Comparison of ENCODE assay signal across 13 mouse cellular contexts in the genomic region with DNA sequence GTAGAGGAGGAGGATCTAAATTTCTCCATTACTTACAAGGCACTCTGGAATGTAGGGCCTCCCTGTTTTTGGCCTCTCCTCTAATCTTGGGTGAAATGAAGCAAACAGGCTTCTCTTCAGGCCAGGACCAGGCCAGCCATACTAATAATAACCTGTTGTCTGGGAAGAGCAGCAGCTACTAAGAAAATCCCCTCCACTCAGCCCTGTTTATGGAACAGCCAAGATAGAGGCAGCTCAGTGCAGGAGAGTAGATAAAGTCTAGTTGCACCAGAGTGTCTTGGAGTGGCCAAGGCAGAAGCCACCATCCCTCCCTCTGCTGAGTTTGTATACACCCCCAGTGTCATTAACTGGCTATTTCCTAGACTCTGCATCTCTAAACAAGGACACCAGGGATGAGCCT.
DNase-seq lines count a peak whose midpoint lies in the region; ATAC-seq and TF ChIP-seq lines count a peak whose summit lies in the region.
"Had no signal": no experiment of that assay in that cellular context is flagged by ENCODE, and none has a peak within 500 bp of the region (broad histone marks: within the 10 kb centered on the region; RNA-seq: fewer than 3 reads in every experiment).

No protein-coding gene starts in this region.

- no peak for ATAC-seq in forebrain, embryonic 15.5 days (replicated peaks)
- peak; percentile 8; the same call in 1 of the 2 replicates for ATAC-seq in heart, embryonic 16.5 days (replicated peaks; ENCODE audit: extremely low read depth, insufficient read depth, low FRiP score)
- ATAC-seq in lung, postnatal 0 days: no peak
- ATAC-seq in megakaryocyte-erythroid progenitor cell, adult 5-6 weeks (replicated peaks; ENCODE audit: low FRiP score, low TSS enrichment, poor library complexity, severe bottlenecking): peak; percentile 62
- ATAC-seq: intestine, embryonic 15.5 days had no signal

- no peak for DNase-seq in forebrain, embryonic 10.5 days (ENCODE audit: extremely low spot score, low spot score)
- no peak for DNase-seq in heart, postnatal 14 days
- peak; percentile 24 for DNase-seq in lung, postnatal 0 days (ENCODE audit: low spot score)
- no peak for DNase-seq in lung, postnatal 36 days
- DNase-seq in urinary bladder, postnatal 4 days (ENCODE audit: low spot score in 2 of 2): no peak
- DNase-seq: adrenal gland, adult 8-10 months; cerebellum, postnatal 25 days; gastrocnemius, postnatal 25 days had no signal

- no peak overlapping the region for H3K4me2 ChIP-seq in forebrain, embryonic 15.5 days (replicated peaks)
- peak overlapping the region; percentile 24; the same call in 1 of the 2 replicates for H3K4me2 ChIP-seq in heart, embryonic 16.5 days (ENCODE audit: low read depth, low read length)
- H3K4me2 ChIP-seq in lung, postnatal 0 days (replicated peaks; ENCODE audit: low read depth, low read length): no peak overlapping the region
- H3K4me2 ChIP-seq: intestine, embryonic 15.5 days; liver, embryonic 15.5 days had no signal

- no peak overlapping the region; the same call in 1 of the 2 replicates for H3K4me3 ChIP-seq in forebrain, embryonic 10.5 days
- no peak overlapping the region for H3K4me3 ChIP-seq in forebrain, embryonic 15.5 days
- H3K4me3 ChIP-seq in heart, embryonic 16.5 days (ENCODE audit: low read length): no peak overlapping the region
- H3K4me3 ChIP-seq in lung, postnatal 0 days (ENCODE audit: low read depth, low read length): no peak overlapping the region
- H3K4me3 ChIP-seq: intestine, embryonic 15.5 days; liver, embryonic 15.5 days had no signal

- no peak for TF ChIP-seq CTCF in lung, postnatal 0 days (IDR thresholded peaks at IDR 0.05)

- peaks cover 91% of the 10 kb centered on the region for H3K4me1 ChIP-seq in forebrain, embryonic 10.5 days
- peaks cover 40% of the 10 kb centered on the region for H3K4me1 ChIP-seq in forebrain, embryonic 15.5 days
- peaks cover 61% of the 10 kb centered on the region for H3K4me1 ChIP-seq in heart, embryonic 16.5 days (ENCODE audit: control insufficient read depth, insufficient read depth, low read length)
- 0 out of 2 replicates have a peak, but pooled peaks cover 3% of the 10 kb centered on the region for H3K4me1 ChIP-seq in lung, postnatal 0 days (ENCODE audit: insufficient read depth, low read depth, low read length)
- H3K4me1 ChIP-seq: liver, embryonic 15.5 days had no signal

- intact Hi-C loops in heart, postnatal 14 days (cut with DNase I): no loop called here

- H3K9ac ChIP-seq in forebrain, embryonic 15.5 days (replicated peaks): no peak overlapping the region
- H3K9ac ChIP-seq in heart, embryonic 16.5 days (ENCODE audit: low read length): no peak overlapping the region; the same call in 1 of the 2 replicates
- no peak overlapping the region for H3K9ac ChIP-seq in lung, postnatal 0 days (replicated peaks; ENCODE audit: low read depth)
- H3K9ac ChIP-seq: intestine, embryonic 15.5 days; liver, embryonic 15.5 days had no signal

- peaks cover 40% of the 10 kb centered on the region for H3K36me3 ChIP-seq in forebrain, embryonic 10.5 days (replicated peaks)
- no peaks in the 10 kb centered on the region for H3K36me3 ChIP-seq in forebrain, embryonic 15.5 days
- no peaks in the 10 kb centered on the region for H3K36me3 ChIP-seq in heart, embryonic 16.5 days (ENCODE audit: control insufficient read depth, insufficient read depth)
- H3K36me3 ChIP-seq in lung, postnatal 0 days (ENCODE audit: insufficient read depth, low read length): no peaks in the 10 kb centered on the region
- H3K36me3 ChIP-seq: intestine, embryonic 15.5 days; liver, embryonic 15.5 days had no signal

- peak overlapping the region; percentile 81 for H3K27ac ChIP-seq in forebrain, embryonic 10.5 days
- no peak overlapping the region for H3K27ac ChIP-seq in forebrain, embryonic 15.5 days (replicated peaks)
- peak overlapping the region; percentile 88 for H3K27ac ChIP-seq in heart, embryonic 16.5 days (ENCODE audit: low read length)
- H3K27ac ChIP-seq in lung, postnatal 0 days (ENCODE audit: low read length): no peak overlapping the region
- H3K27ac ChIP-seq: intestine, embryonic 15.5 days; liver, embryonic 15.5 days had no signal

- H3K27me3 ChIP-seq in forebrain, embryonic 10.5 days (ENCODE audit: poor library complexity, severe bottlenecking): peaks cover 5% of the 10 kb centered on the region; the same call in 1 of the 2 replicates
- no peaks in the 10 kb centered on the region for H3K27me3 ChIP-seq in forebrain, embryonic 15.5 days
- no peaks in the 10 kb centered on the region for H3K27me3 ChIP-seq in heart, embryonic 16.5 days (ENCODE audit: control insufficient read depth, insufficient read depth, low read length)
- H3K27me3 ChIP-seq in lung, postnatal 0 days (replicated peaks; ENCODE audit: insufficient read depth, low read length): no peaks in the 10 kb centered on the region
- H3K27me3 ChIP-seq: intestine, embryonic 15.5 days; liver, embryonic 15.5 days had no signal

- H3K9me3 ChIP-seq in forebrain, embryonic 10.5 days: no peaks in the 10 kb centered on the region
- H3K9me3 ChIP-seq in forebrain, embryonic 15.5 days: no peaks in the 10 kb centered on the region
- H3K9me3 ChIP-seq in heart, embryonic 16.5 days (replicated peaks; ENCODE audit: control insufficient read depth, low read length): no peaks in the 10 kb centered on the region
- no peaks in the 10 kb centered on the region for H3K9me3 ChIP-seq in lung, postnatal 0 days (ENCODE audit: low read length)
- H3K9me3 ChIP-seq: intestine, embryonic 15.5 days; liver, embryonic 15.5 days had no signal

- TF ChIP-seq EP300 in lung, postnatal 0 days (IDR thresholded peaks at IDR 0.05): no peak

Comparison
In these comparisons a context has a peak if more than half of its experiments do, and no peak if none do; other contexts are left out.
1. H3K27ac ChIP-seq: peak in forebrain, embryonic 10.5 days (single experiment) and heart, embryonic 16.5 days (single experiment); none in forebrain, embryonic 15.5 days (single experiment) and lung, postnatal 0 days (single experiment).
2. ATAC-seq: peak in heart, embryonic 16.5 days (single experiment) and megakaryocyte-erythroid progenitor cell, adult 5-6 weeks (single experiment); none in forebrain, embryonic 15.5 days (single experiment) and lung, postnatal 0 days (single experiment).